Mouse (Mus musculus) CD8-positive naive resting alpha-beta T cell, adult 57 days (primary cell): ENCODE data around the gene Kcnj12. TPM values are rescaled to one million over a fixed set of nuclear protein-coding genes. Genes with fewer than 3 reads are reported as not detected.

Source experiments
- total RNA-seq: library from RNA; stranded (reverse); gene quantifications from one replicate; pipeline ENCODE4 v1.2.4, GENCODE M21; 2023

Gene Kcnj12
- not detected for total RNA-seq

GRCm38 (mm10) chr11:61022550-61023391, at the start of gene Kcnj12:
Gene Kcnj12 (plus strand): TSS chr11:61022564.

Other genes starting within 250 kb of the Kcnj12 start
- gene Top3a, start 245.2 kb upstream of the Kcnj12 start, total RNA-seq = 27.6 TPM
- 87.4 TPM for gene Smcr8, start 245.0 kb upstream of the Kcnj12 start, total RNA-seq
- gene Shmt1, start 210.8 kb upstream of the Kcnj12 start, total RNA-seq = 6.9 TPM
- gene Dhrs7b, start 191.9 kb upstream of the Kcnj12 start, total RNA-seq = 11.8 TPM
- gene Tmem11, start 143.3 kb upstream of the Kcnj12 start, total RNA-seq = 23.5 TPM
- gene Natd1, start 107.8 kb upstream of the Kcnj12 start, total RNA-seq = 8.8 TPM
- 20.5 TPM for gene Map2k3, start 90.5 kb upstream of the Kcnj12 start, total RNA-seq
- gene Tnfrsf13b, start 104.2 kb downstream of the Kcnj12 start, total RNA-seq = 19.8 TPM
- gene Usp22, start 152.5 kb downstream of the Kcnj12 start, total RNA-seq = 95.4 TPM
- gene Aldh3a1, start 185.0 kb downstream of the Kcnj12 start, total RNA-seq = not detected
- 39.1 TPM for gene Aldh3a2, start 244.9 kb downstream of the Kcnj12 start, total RNA-seq